Mouse (Mus musculus): ENCODE measurements around the gene Adcyap1r1.

GRCm38 (mm10) chr6:55482471-55482870 lies 30.7 kb downstream of the Adcyap1r1 start:
- no peak for TF ChIP-seq POLR2A (IDR thresholded peaks at IDR 0.05; ENCODE audit: extremely low read depth, insufficient read depth, low read length)
- no peak for TF ChIP-seq CTCF (IDR thresholded peaks at IDR 0.05; ENCODE audit: extremely low read depth, insufficient read depth, low read length)
